17 mouse cellular contexts compared by ENCODE assay signal in the genomic region with DNA sequence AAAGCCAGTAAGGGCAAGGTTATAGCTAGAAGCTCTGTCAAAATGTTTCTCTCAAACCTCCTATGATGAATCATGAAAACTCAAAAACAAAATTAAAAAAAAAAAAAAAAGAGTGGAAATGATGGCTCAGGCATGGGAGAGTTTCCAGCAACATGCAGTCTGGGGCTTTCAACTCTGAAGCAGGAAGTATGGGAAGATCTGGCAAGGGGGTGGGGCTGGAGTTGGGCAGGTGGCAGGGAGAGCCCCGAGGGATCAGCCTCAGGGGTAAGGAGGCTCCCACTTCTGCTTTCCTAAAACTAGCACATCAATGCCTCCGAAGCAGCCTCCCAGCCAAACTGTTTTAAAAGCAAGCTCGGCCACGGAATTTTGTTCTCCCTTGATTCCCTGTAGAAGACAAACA. TPM values are rescaled to one million over a fixed set of nuclear protein-coding genes. Genes with fewer than 3 reads are reported as not detected.
DNase-seq lines count a peak whose midpoint lies in the region; ATAC-seq and TF ChIP-seq lines count a peak whose summit lies in the region.
"Had no signal": no experiment of that assay in that cellular context is flagged by ENCODE, and none has a peak within 500 bp of the region (broad histone marks: within the 10 kb centered on the region; RNA-seq: fewer than 3 reads in every experiment).

No protein-coding gene starts in this region.

- peaks cover 42% of the 10 kb centered on the region for H3K36me3 ChIP-seq in limb, embryonic 13.5 days
- no peaks in the 10 kb centered on the region for H3K36me3 ChIP-seq in forebrain, embryonic 11.5 days (ENCODE audit: control insufficient read depth, insufficient read depth, low read length)
- H3K36me3 ChIP-seq: hindbrain, embryonic 15.5 days had no signal

- H3K27ac ChIP-seq in gastrocnemius, adult 2 months, result peak overlapping the region; percentile 84
- H3K27ac ChIP-seq in limb, embryonic 13.5 days, result peak overlapping the region; percentile 1; the same call in 1 of the 2 replicates
- no peak overlapping the region for H3K27ac ChIP-seq in forebrain, embryonic 11.5 days (ENCODE audit: low read depth, low read length)

- WGBS in limb, embryonic 13.5 days, result 48% methylated on average over 4 of the region's 4 CpGs
- whole genome bisulfite sequencing in forebrain, embryonic 11.5 days, result 67% methylated on average over 4 of the region's 4 CpGs

- H3K4me3 ChIP-seq in gastrocnemius, adult 2 months, result no peak overlapping the region; the same call in 1 of the 2 replicates
- H3K4me3 ChIP-seq in limb, embryonic 13.5 days, result no peak overlapping the region
- no peak overlapping the region for H3K4me3 ChIP-seq in forebrain, embryonic 11.5 days (ENCODE audit: low read depth, low read length)
- H3K4me3 ChIP-seq: heart, embryonic 13.5 days; hindbrain, embryonic 15.5 days had no signal

- H3K9me3 ChIP-seq in limb, embryonic 13.5 days, result no peaks in the 10 kb centered on the region; the same call in 1 of the 2 replicates
- no peaks in the 10 kb centered on the region for H3K9me3 ChIP-seq in forebrain, embryonic 11.5 days (ENCODE audit: control insufficient read depth, low read length)
- H3K9me3 ChIP-seq: heart, embryonic 13.5 days; hindbrain, embryonic 15.5 days had no signal

- no peak overlapping the region for H3K4me2 ChIP-seq in limb, embryonic 13.5 days (replicated peaks)
- no peak overlapping the region for H3K4me2 ChIP-seq in forebrain, embryonic 11.5 days (ENCODE audit: low read depth, low read length, severe bottlenecking)
- H3K4me2 ChIP-seq: heart, embryonic 13.5 days; hindbrain, embryonic 15.5 days; lung, embryonic 14.5 days had no signal

- peak; percentile 61 for DNase-seq in gastrocnemius, adult 2 months
- DNase-seq in gastrocnemius, postnatal 14 days, result no peak
- DNase-seq in lung, postnatal 10 days, result peak; percentile 33
- DNase-seq in lung, postnatal 25 days (ENCODE audit: low spot score), result no peak
- DNase-seq in NIH3T3 (ENCODE audit: low read depth), result peak; percentile 79
- DNase-seq in forebrain, embryonic 11.5 days (ENCODE audit: low spot score), result no peak
- DNase-seq in left cerebral cortex, adult 11 months (ENCODE audit: low spot score), result no peak
- DNase-seq: kidney, adult 11 months; kidney, postnatal 4 days; liver; lung, embryonic 14.5 days; right cerebral cortex, postnatal 14 days; thymus, adult 18-20 months had no signal

- no peaks in the 10 kb centered on the region for H3K27me3 ChIP-seq in limb, embryonic 13.5 days
- H3K27me3 ChIP-seq in forebrain, embryonic 11.5 days (ENCODE audit: control insufficient read depth, insufficient read depth, low read length), result no peaks in the 10 kb centered on the region
- H3K27me3 ChIP-seq: heart, embryonic 13.5 days; hindbrain, embryonic 15.5 days; Patski had no signal

- peaks cover 98% of the 10 kb centered on the region for H3K4me1 ChIP-seq in limb, embryonic 13.5 days
- peaks cover 36% of the 10 kb centered on the region for H3K4me1 ChIP-seq in forebrain, embryonic 11.5 days (replicated peaks; ENCODE audit: control insufficient read depth, insufficient read depth, low read length)

- intact Hi-C loops in gastrocnemius, adult 2 months (cut with DNase I), result no loop called here
- intact Hi-C loops in gastrocnemius, postnatal 14 days (cut with DNase I; ENCODE audit: low total_unique reads), result no loop called here

- H3K9ac ChIP-seq in limb, embryonic 13.5 days, result no peak overlapping the region
- H3K9ac ChIP-seq in forebrain, embryonic 11.5 days (ENCODE audit: low read length), result no peak overlapping the region
- H3K9ac ChIP-seq: heart, embryonic 13.5 days; hindbrain, embryonic 15.5 days; lung, embryonic 14.5 days had no signal

- no peak for ATAC-seq in limb, embryonic 13.5 days (ENCODE audit: low FRiP score, low read depth)
- ATAC-seq in forebrain, embryonic 11.5 days (replicated peaks; ENCODE audit: low FRiP score), result no peak
- ATAC-seq: Patski had no signal

- TF ChIP-seq CTCF in gastrocnemius, adult 2 months (IDR thresholded peaks at IDR 0.05), result no peak

RNA-seq across cellular contexts. Expression of a gene that starts 11.4 kb away (rescaled TPM):
- total RNA-seq in gastrocnemius, adult 2 months (2021), result 1 to 10 TPM; 4.1 to 5.7 TPM
- 10 to 100 TPM in 1 of 2 experiments, 1 to 10 TPM in 1; 8.4 to 10.5 TPM for total RNA-seq in gastrocnemius, postnatal 14 days (2021)
- polyA plus RNA-seq in limb, embryonic 13.5 days (2015; fragmentation: Nextera tagmentation; extraction: Ambion mirVana), result 25.6 and 26.1 TPM in 2 replicates
- polyA plus RNA-seq in forebrain, embryonic 11.5 days (2014; fragmentation: Nextera tagmentation; extraction: Ambion mirVana), result 10.2 and 10.6 TPM in 2 replicates

Comparison
In these comparisons a context has a peak if more than half of its experiments do, and no peak if none do; other contexts are left out.
1. DNase-seq: peak in gastrocnemius, adult 2 months (single experiment), lung, postnatal 10 days (single experiment) and NIH3T3 (single experiment); none in gastrocnemius, postnatal 14 days (single experiment), lung, postnatal 25 days (single experiment), forebrain, embryonic 11.5 days (single experiment) and left cerebral cortex, adult 11 months (single experiment).